Mouse (Mus musculus): Measurements from ENCODE around the gene Tmem53. TPM values are rescaled to one million over a fixed set of nuclear protein-coding genes. Genes with fewer than 3 reads are reported as not detected.

Gene Tmem53
- polyA plus RNA-seq, 1 experiment from 2014 or later, result 8.0 TPM

- no peak overlapping the region for H3K9ac ChIP-seq (ENCODE audit: low read length)
- H3K27me3 ChIP-seq (replicated peaks; ENCODE audit: control insufficient read depth, insufficient read depth, low read length), result no peaks in the 10 kb centered on the region
- no peak overlapping the region for H3K4me2 ChIP-seq (ENCODE audit: low read length)
- no peak overlapping the region for H3K4me3 ChIP-seq (ENCODE audit: low read depth, low read length)
- no peaks in the 10 kb centered on the region; the same call in 1 of the 2 replicates for H3K9me3 ChIP-seq (replicated peaks; ENCODE audit: control insufficient read depth, low read length)
- ATAC-seq (no peak), DNase-seq (ENCODE audit: low spot score) (no peak)
- no peak overlapping the region for H3K27ac ChIP-seq (ENCODE audit: low read depth, low read length)
- 96% methylated on average over 17 of the region's 17 CpGs for WGBS
- H3K4me1 ChIP-seq (ENCODE audit: control insufficient read depth, insufficient read depth, low read length), result no peaks in the 10 kb centered on the region
- H3K36me3 ChIP-seq (ENCODE audit: control insufficient read depth, insufficient read depth, low read length), result peaks cover 97% of the 10 kb centered on the region
Observed at GRCm38 (mm10) chr4:117276281-117276711, 24.5 kb downstream of the Tmem53 start.

GRCm38 (mm10) chr4:117277021-117277420 lies 25.3 kb downstream of the Tmem53 start:
- no peak overlapping the region for H3K4me2 ChIP-seq (ENCODE audit: low read length)
- H3K4me1 ChIP-seq (ENCODE audit: control insufficient read depth, insufficient read depth, low read length), result no peaks in the 10 kb centered on the region
- no peaks in the 10 kb centered on the region; the same call in 1 of the 2 replicates for H3K9me3 ChIP-seq (replicated peaks; ENCODE audit: control insufficient read depth, low read length)
- H3K4me3 ChIP-seq (ENCODE audit: low read depth, low read length), result no peak overlapping the region
- no peaks in the 10 kb centered on the region for H3K27me3 ChIP-seq (replicated peaks; ENCODE audit: control insufficient read depth, insufficient read depth, low read length)
- DNase-seq (ENCODE audit: low spot score), result no peak
- H3K36me3 ChIP-seq (ENCODE audit: control insufficient read depth, insufficient read depth, low read length), result peaks cover 97% of the 10 kb centered on the region
- no peak overlapping the region for H3K27ac ChIP-seq (ENCODE audit: low read depth, low read length)
- ATAC-seq, result no peak
- 96% methylated on average over 13 of the region's 13 CpGs for WGBS
- H3K9ac ChIP-seq (ENCODE audit: low read length), result no peak overlapping the region

GRCm38 (mm10) chr4:117277687-117278086 lies 25.9 kb downstream of the Tmem53 start:
- H3K36me3 ChIP-seq (ENCODE audit: control insufficient read depth, insufficient read depth, low read length), result peaks cover 96% of the 10 kb centered on the region
- H3K27me3 ChIP-seq (replicated peaks; ENCODE audit: control insufficient read depth, insufficient read depth, low read length), result no peaks in the 10 kb centered on the region

DNA sequence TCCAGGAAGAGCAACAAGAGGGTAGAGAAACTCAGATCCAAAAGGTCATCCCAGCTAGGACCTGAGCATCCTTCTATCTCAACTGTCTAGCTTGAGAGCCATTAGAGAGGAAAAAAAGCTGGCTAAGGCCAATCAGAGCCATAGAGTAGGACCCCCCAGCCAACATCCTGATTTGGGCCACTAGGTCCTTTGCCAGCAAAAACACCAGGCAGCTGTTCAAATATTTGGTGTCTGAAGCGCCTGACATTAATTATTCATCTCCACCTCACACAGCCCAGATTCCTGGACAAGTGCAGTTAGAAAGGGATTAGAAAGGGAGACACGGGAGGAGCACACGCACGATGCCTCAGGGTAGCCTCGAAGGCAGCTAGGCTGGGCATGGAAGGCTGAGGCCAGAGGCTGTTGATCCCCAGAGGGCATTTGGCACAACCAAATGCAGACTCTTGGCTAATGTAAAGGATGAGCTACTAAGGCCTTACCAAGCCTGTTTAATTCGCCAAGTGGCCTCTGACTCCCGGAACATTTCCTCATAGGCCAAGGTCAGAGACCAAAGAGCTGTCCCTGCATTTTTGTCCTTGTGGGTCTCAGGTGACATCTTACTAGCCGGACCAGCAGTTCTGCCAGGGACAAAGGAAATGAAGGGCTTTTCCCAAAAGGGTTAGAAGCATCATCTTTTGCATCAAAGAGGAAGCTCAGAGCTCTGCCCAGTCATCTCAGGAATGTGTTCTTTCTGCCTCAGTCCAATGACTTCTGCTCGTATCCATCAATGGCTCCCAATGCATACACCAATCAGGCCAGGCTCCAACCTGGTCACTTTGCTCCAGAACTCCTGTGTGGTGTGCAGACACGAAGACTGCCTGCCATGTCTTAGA lies 26.9 kb downstream of the Tmem53 start:
- no peak overlapping the region for H3K9ac ChIP-seq (ENCODE audit: low read length)
- peaks cover 94% of the 10 kb centered on the region for H3K36me3 ChIP-seq (ENCODE audit: control insufficient read depth, insufficient read depth, low read length)
- H3K9me3 ChIP-seq (replicated peaks; ENCODE audit: control insufficient read depth, low read length), result no peaks in the 10 kb centered on the region; the same call in 1 of the 2 replicates
- no peak for DNase-seq (ENCODE audit: low spot score)
- 82% methylated on average over 10 of the region's 10 CpGs for WGBS
- ATAC-seq, result no peak
- H3K27ac ChIP-seq (ENCODE audit: low read depth, low read length), result no peak overlapping the region
- H3K4me2 ChIP-seq (ENCODE audit: low read length), result no peak overlapping the region
- H3K4me1 ChIP-seq (ENCODE audit: control insufficient read depth, insufficient read depth, low read length), result peaks cover under 1% of the 10 kb centered on the region; the same call in 1 of the 2 replicates
- H3K4me3 ChIP-seq (ENCODE audit: low read depth, low read length), result no peak overlapping the region
- H3K27me3 ChIP-seq (replicated peaks; ENCODE audit: control insufficient read depth, insufficient read depth, low read length), result no peaks in the 10 kb centered on the region

More at GRCm38 (mm10) chr4:117277687-117278086, 25.9 kb downstream of the Tmem53 start:
- Histone ChIP-seq H3K27ac (ENCODE audit: low read depth, low read length) (no peak overlapping the region), H3K4me2 (ENCODE audit: low read length) (no peak overlapping the region), H3K9ac (ENCODE audit: low read length) (no peak overlapping the region), H3K4me3 (ENCODE audit: low read depth, low read length) (no peak overlapping the region), H3K4me1 (ENCODE audit: control insufficient read depth, insufficient read depth, low read length) (no peaks in the 10 kb centered on the region), H3K9me3 (replicated peaks; ENCODE audit: control insufficient read depth, low read length) (no peaks in the 10 kb centered on the region; the same call in 1 of the 2 replicates)
- ATAC-seq (no peak), DNase-seq (ENCODE audit: low spot score) (no peak)
- 96% methylated on average over 7 of the region's 7 CpGs for WGBS

DNA sequence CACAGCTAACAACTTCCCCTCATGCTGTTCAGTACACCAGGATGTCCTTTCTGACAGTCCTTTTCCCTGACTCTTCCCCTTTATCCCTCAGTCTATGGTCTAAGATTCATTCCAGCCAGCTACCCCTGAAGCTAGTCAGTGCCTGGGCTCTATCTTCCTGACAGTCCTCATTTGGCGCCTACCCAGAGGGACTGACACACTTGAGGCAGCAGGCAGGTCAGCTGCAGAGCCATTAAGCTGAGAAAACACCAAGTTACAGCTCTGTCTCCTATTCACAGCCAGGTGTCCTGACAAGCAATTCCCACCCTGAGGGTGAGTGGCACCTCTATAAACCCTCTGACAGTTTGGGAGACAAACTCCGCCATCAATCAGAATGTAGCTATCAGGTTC lies 27.5 kb downstream of the Tmem53 start:
- Histone ChIP-seq H3K9me3 (replicated peaks; ENCODE audit: control insufficient read depth, low read length) (no peaks in the 10 kb centered on the region; the same call in 1 of the 2 replicates), H3K4me3 (ENCODE audit: low read depth, low read length) (no peak overlapping the region), H3K4me2 (ENCODE audit: low read length) (no peak overlapping the region), H3K36me3 (ENCODE audit: control insufficient read depth, insufficient read depth, low read length) (peaks cover 95% of the 10 kb centered on the region), H3K27me3 (replicated peaks; ENCODE audit: control insufficient read depth, insufficient read depth, low read length) (no peaks in the 10 kb centered on the region), H3K4me1 (ENCODE audit: control insufficient read depth, insufficient read depth, low read length) (peaks cover 7% of the 10 kb centered on the region; the same call in 1 of the 2 replicates), H3K9ac (ENCODE audit: low read length) (no peak overlapping the region), H3K27ac (ENCODE audit: low read depth, low read length) (no peak overlapping the region)
- DNase-seq (ENCODE audit: low spot score) (no peak), ATAC-seq (no peak)
- 92% methylated on average over 2 of the region's 2 CpGs for WGBS

DNA sequence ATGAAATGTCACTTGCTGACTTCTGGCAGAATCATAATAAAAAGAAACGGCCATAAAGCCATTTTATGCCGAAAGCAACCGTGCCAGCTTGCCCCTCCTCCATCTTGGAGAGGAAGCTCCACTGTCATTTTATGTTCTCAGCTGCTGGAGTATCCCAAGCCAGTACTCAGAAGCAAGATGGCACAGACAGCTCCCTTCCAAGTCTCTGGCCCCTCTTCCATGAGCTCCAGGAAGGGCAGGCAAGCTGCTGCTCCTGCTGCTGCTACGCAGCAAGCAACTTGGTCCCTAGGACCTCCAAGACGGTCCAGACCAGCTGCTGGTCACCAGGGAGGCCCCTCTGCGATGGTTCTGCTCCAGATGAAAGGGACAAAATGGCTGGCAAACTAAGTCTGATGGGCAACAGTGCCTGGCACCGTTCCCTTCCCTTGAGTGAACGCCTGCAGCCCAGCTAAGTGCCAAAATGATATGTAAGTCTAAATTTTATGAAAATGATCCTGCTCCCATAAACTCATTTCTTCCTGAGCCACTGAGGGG lies 28.7 kb downstream of the Tmem53 start:
- no peak overlapping the region for H3K9ac ChIP-seq (ENCODE audit: low read length)
- peaks cover 10% of the 10 kb centered on the region; the same call in 1 of the 2 replicates for H3K4me1 ChIP-seq (ENCODE audit: control insufficient read depth, insufficient read depth, low read length)
- WGBS, result 89% methylated on average over 8 of the region's 8 CpGs
- peaks cover 95% of the 10 kb centered on the region for H3K36me3 ChIP-seq (ENCODE audit: control insufficient read depth, insufficient read depth, low read length)
- no peak overlapping the region for H3K4me2 ChIP-seq (ENCODE audit: low read length)
- 0 out of 2 replicates have a peak overlapping the region, but pooled peaks have one; percentile 9 for H3K27ac ChIP-seq (ENCODE audit: low read depth, low read length)
- H3K27me3 ChIP-seq (replicated peaks; ENCODE audit: control insufficient read depth, insufficient read depth, low read length), result no peaks in the 10 kb centered on the region
- ATAC-seq (no peak), DNase-seq (ENCODE audit: low spot score) (no peak)
- H3K4me3 ChIP-seq (ENCODE audit: low read depth, low read length), result no peak overlapping the region
- H3K9me3 ChIP-seq (replicated peaks; ENCODE audit: control insufficient read depth, low read length), result no peaks in the 10 kb centered on the region

DNA sequence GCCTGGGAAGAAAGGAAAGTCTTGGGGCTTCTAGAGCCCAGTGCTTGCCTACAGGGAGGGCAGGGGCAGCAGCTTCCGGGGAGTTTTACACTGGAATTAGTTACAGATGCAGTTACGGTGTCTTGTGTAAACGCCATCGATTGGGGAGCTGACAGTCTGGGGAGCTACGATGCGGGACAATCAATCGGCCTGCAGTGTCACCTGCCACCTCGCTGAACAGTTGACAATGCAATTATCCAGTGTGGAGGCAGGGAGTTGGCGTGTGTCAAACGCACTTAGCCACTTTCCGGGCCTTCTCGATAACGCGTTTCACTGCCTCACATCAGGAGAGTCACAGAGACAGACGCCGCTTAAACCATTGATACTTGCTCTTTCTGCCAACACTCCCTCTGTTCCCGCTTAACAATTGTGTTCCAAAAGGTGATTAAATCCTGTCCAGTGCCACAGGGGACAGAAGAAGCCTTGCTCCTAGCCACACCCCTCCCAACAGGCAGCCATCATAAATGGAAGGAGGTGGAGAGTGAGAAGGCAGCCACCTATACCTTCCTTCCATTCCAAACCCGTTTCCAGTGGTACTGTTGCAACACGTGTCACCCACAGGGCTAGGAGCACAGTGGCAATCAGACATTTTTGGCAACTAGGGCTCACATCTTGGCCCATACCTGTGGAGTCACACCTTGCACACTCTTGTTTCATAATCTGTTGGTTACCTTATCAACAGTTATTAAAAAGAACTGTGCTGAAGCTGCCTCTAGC lies 29.5 kb downstream of the Tmem53 start:
- H3K4me2 ChIP-seq (ENCODE audit: low read length), result no peak overlapping the region
- ATAC-seq (no peak), DNase-seq (ENCODE audit: low spot score) (no peak)
- no peaks in the 10 kb centered on the region for H3K27me3 ChIP-seq (replicated peaks; ENCODE audit: control insufficient read depth, insufficient read depth, low read length)
- no peaks in the 10 kb centered on the region for H3K9me3 ChIP-seq (replicated peaks; ENCODE audit: control insufficient read depth, low read length)
- H3K27ac ChIP-seq (ENCODE audit: low read depth, low read length), result 0 out of 2 replicates have a peak overlapping the region, but pooled peaks have one; percentile 9
- WGBS, result 71% methylated on average over 19 of the region's 19 CpGs
- peaks cover 10% of the 10 kb centered on the region; the same call in 1 of the 2 replicates for H3K4me1 ChIP-seq (ENCODE audit: control insufficient read depth, insufficient read depth, low read length)
- peaks cover 95% of the 10 kb centered on the region for H3K36me3 ChIP-seq (ENCODE audit: control insufficient read depth, insufficient read depth, low read length)
- no peak overlapping the region for H3K4me3 ChIP-seq (ENCODE audit: low read depth, low read length)
- H3K9ac ChIP-seq (ENCODE audit: low read length), result 0 out of 2 replicates have a peak overlapping the region, but pooled peaks have one; percentile 3

DNA sequence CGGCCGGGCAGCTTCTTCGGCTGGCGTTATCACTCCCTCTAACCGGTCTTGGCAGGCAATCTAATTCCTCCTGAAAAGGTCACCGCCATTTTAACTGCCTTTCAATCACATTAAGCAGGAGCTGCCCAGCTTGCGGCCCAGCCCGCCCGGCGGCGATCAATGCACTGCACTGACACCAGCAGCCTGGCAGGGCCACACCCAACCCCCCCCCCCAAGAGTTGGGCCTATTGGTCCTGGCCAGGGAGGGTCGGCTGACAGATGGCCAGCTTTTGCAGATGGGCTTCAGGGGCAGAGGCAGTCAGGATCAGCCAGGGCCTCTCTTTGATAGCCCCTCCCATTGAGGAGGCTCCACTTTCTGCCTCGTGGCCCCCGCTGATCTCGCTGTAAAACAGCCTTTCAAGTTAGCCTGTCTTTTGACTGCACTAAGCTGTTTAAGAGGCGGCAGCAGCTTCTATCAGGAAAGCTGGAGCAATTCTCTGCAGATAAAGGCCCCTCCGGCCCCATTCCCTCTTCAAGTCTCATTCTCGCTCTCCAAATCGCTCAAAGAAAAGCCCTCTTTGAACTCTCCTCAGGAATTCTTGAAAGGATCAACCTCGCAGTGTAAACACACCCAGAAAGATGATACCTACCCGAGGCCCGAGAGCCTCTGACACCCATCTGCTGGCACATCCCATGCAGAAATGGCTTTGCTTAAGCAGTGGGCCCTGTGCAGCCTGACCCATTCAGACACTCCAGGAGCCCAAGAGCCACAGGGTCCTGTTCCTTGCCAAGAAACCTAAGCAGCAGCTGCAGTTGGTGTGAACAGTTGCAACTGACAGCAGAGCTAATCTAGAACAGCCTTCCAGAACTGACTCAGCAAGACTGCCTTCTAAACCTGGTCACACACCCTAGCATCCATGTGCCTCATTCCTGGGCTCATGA lies 31.8 kb downstream of the Tmem53 start:
- ATAC-seq, result peak; percentile 72

More for the DNA sequence above, 31.8 kb downstream of the Tmem53 start:
- Histone ChIP-seq H3K27me3 (replicated peaks; ENCODE audit: control insufficient read depth, insufficient read depth, low read length) (no peaks in the 10 kb centered on the region), H3K4me1 (ENCODE audit: control insufficient read depth, insufficient read depth, low read length) (peaks cover 19% of the 10 kb centered on the region), H3K4me2 (ENCODE audit: low read length) (no peak overlapping the region), H3K4me3 (ENCODE audit: low read depth, low read length) (no peak overlapping the region), H3K27ac (ENCODE audit: low read depth, low read length) (peak overlapping the region; percentile 36), H3K9ac (ENCODE audit: low read length) (peak overlapping the region; percentile 26), H3K9me3 (replicated peaks; ENCODE audit: control insufficient read depth, low read length) (no peaks in the 10 kb centered on the region), H3K36me3 (ENCODE audit: control insufficient read depth, insufficient read depth, low read length) (peaks cover 85% of the 10 kb centered on the region)
- peak; percentile 56 for DNase-seq (ENCODE audit: low spot score)
- WGBS, result 12% methylated on average over 22 of the region's 22 CpGs

Measured in forebrain, embryonic 14.5 days (tissue).